Mouse (Mus musculus): Measurements from ENCODE around the gene Lacc1.

Gene Lacc1

GRCm38 (mm10) chr14:76979569-76979968 lies 57.1 kb downstream of the Lacc1 start:
- no peak for DNase-seq (ENCODE audit: low spot score)
